ENCODE assay signal across 13 mouse cellular contexts in genomic region chr11:97285852-97286775, GRCm38 (mm10). TPM values are rescaled to one million over a fixed set of nuclear protein-coding genes. Genes with fewer than 3 reads are reported as not detected.
A peak's percentile ranks its signal among the peaks of the same experiment; 100 is the strongest.
DNase-seq lines count a peak whose midpoint lies in the region; ATAC-seq lines count a peak whose summit lies in the region.
"Had no signal": no experiment of that assay in that cellular context is flagged by ENCODE, and none has a peak within 500 bp of the region (broad histone marks: within the 10 kb centered on the region; RNA-seq: fewer than 3 reads in every experiment).

No protein-coding gene starts in this region.

- H3K4me2 ChIP-seq in hindbrain, embryonic 13.5 days = no peak overlapping the region
- H3K4me2 ChIP-seq: hindbrain, embryonic 15.5 days; limb, embryonic 12.5 days had no signal

- peaks cover 6% of the 10 kb centered on the region for H3K4me1 ChIP-seq in hindbrain, embryonic 13.5 days (replicated peaks)

- H3K27me3 ChIP-seq in hindbrain, embryonic 13.5 days = no peaks in the 10 kb centered on the region
- H3K27me3 ChIP-seq: hindbrain, embryonic 15.5 days; limb, embryonic 12.5 days had no signal

- peak; percentile 16 for DNase-seq in adrenal gland, adult 2 months
- DNase-seq in adrenal gland, postnatal 14 days = no peak
- DNase-seq in kidney, adult 9 months = peak; percentile 26
- no peak for DNase-seq in kidney, adult 11 months
- DNase-seq in Muller cell, postnatal 12 days (ENCODE audit: inconsistent ontology term) = peak; percentile 50
- peak; percentile 24 for DNase-seq in mesoderm, embryonic 11.5 days (ENCODE audit: low read depth, low spot score)
- DNase-seq in embryo, embryonic 10 days (ENCODE audit: low spot score) = no peak
- DNase-seq: cerebellum, adult 18-20 months; liver, postnatal 0 days had no signal

- H3K9me3 ChIP-seq in hindbrain, embryonic 13.5 days = no peaks in the 10 kb centered on the region
- H3K9me3 ChIP-seq: hindbrain, embryonic 15.5 days; limb, embryonic 12.5 days had no signal

- H3K9ac ChIP-seq in hindbrain, embryonic 13.5 days = no peak overlapping the region
- H3K9ac ChIP-seq: hindbrain, embryonic 15.5 days; limb, embryonic 12.5 days; liver, postnatal 0 days had no signal

- no peak overlapping the region for H3K4me3 ChIP-seq in hindbrain, embryonic 13.5 days
- H3K4me3 ChIP-seq: hindbrain, embryonic 15.5 days; limb, embryonic 12.5 days had no signal

- no peak overlapping the region for H3K27ac ChIP-seq in hindbrain, embryonic 13.5 days
- H3K27ac ChIP-seq: hindbrain, embryonic 15.5 days; limb, embryonic 12.5 days had no signal

- no peaks in the 10 kb centered on the region for H3K36me3 ChIP-seq in hindbrain, embryonic 13.5 days
- H3K36me3 ChIP-seq: hindbrain, embryonic 15.5 days; limb, embryonic 12.5 days had no signal

- WGBS in hindbrain, embryonic 13.5 days = 80% methylated on average over 9 of the region's 9 CpGs

- no peak for ATAC-seq in hindbrain, embryonic 13.5 days (ENCODE audit: low FRiP score)
- ATAC-seq: liver, postnatal 0 days; midbrain, embryonic 16.5 days had no signal

RNA-seq across cellular contexts. Expression of gene Npepps, which starts 5.7 kb away (rescaled TPM):
- total RNA-seq in adrenal gland, adult 2 months (2021) = 10 to 100 TPM; 69.2 to 70.2 TPM
- polyA plus RNA-seq in adrenal gland, adult 2 months (2012; rRNA removed) = 29.8 and 34.3 TPM in 2 replicates
- 73.2 and 74.2 TPM in 2 replicates for total RNA-seq in adrenal gland, postnatal 14 days (2021)
- 154 and 156 TPM in 2 replicates for polyA plus RNA-seq in hindbrain, embryonic 13.5 days (2015; fragmentation: Nextera tagmentation; extraction: Ambion mirVana)

RNA-seq across cellular contexts. Expression of gene Mrpl45, which starts 29.4 kb away (rescaled TPM):
- 10 to 100 TPM; 34.7 to 41.3 TPM for total RNA-seq in adrenal gland, adult 2 months (2021)
- polyA plus RNA-seq in adrenal gland, adult 2 months (2012; rRNA removed) = 9.5 and 10.9 TPM in 2 replicates
- total RNA-seq in adrenal gland, postnatal 14 days (2021) = 43.5 and 46.0 TPM in 2 replicates
- polyA plus RNA-seq in hindbrain, embryonic 13.5 days (2015; fragmentation: Nextera tagmentation; extraction: Ambion mirVana) = 38.4 and 39.0 TPM in 2 replicates

Comparison
In these comparisons a context has a peak if more than half of its experiments do, and no peak if none do; other contexts are left out.
1. DNase-seq: peak in adrenal gland, adult 2 months (single experiment), kidney, adult 9 months (single experiment), Muller cell, postnatal 12 days (single experiment) and mesoderm, embryonic 11.5 days (single experiment); none in adrenal gland, postnatal 14 days (single experiment), kidney, adult 11 months (single experiment) and embryo, embryonic 10 days (single experiment).